Mouse (Mus musculus) midbrain, postnatal 0 days (tissue): ENCODE measurements around the gene Sergef. TPM values are rescaled to one million over a fixed set of nuclear protein-coding genes. Genes with fewer than 3 reads are reported as not detected.
A peak's percentile ranks its signal among the peaks of the same experiment; 100 is the strongest.

Experiments used
- ATAC-seq: fragments of 200-750 bp; cut with Nextera tagmentation; 2 replicates; pipeline ENCODE4 v1.8.0; 2017; ENCODE audit warnings: moderate number of reproducible peaks, mild to moderate bottlenecking, moderate TSS enrichment, moderate library complexity; ENCODE audit not compliant: low FRiP score
- DNase-seq: peaks from one replicate; pipeline ENCODE4 v3.0.0-alpha.2; 2015; ENCODE audit warnings: low spot score
- H3K27ac ChIP-seq: fragments of 300-500 bp; sonication (generic); 2 replicates; pipeline ENCODE4 v1.5.1; 2014; ENCODE audit warnings: low read depth, mild to moderate bottlenecking, low read length, mixed read lengths
- H3K27me3 ChIP-seq: fragments of 300-500 bp; sonication (generic); 2 replicates; pipeline ENCODE4 v1.6.1; 2014; ENCODE audit warnings: low read length, control low read depth, mixed read lengths; ENCODE audit not compliant: insufficient read depth
- H3K36me3 ChIP-seq: fragments of 300-500 bp; sonication (generic); 2 replicates; pipeline ENCODE4 v1.6.1; 2014; ENCODE audit warnings: low read length, control low read depth, mixed read lengths; ENCODE audit not compliant: insufficient read depth
- H3K4me1 ChIP-seq: fragments of 300-500 bp; sonication (generic); 2 replicates; pipeline ENCODE4 v1.6.1; 2014; ENCODE audit warnings: mild to moderate bottlenecking, control low read depth, antibody characterized with exemption, low read length, mixed read lengths; ENCODE audit not compliant: insufficient read depth
- H3K4me2 ChIP-seq: fragments of 300-500 bp; sonication (generic); 2 replicates; pipeline ENCODE4 v1.6.1; 2014; ENCODE audit warnings: low read depth, mild to moderate bottlenecking, low read length, mixed read lengths; ENCODE audit not compliant: poor library complexity, severe bottlenecking
- H3K4me3 ChIP-seq: fragments of 300-500 bp; sonication (generic); 2 replicates; pipeline ENCODE4 v1.5.1; 2014; ENCODE audit warnings: low read depth, mild to moderate bottlenecking, low read length, moderate library complexity
- H3K9ac ChIP-seq: fragments of 300-500 bp; sonication (generic); replicated peaks from 2 replicates; pipeline ENCODE4 v1.6.1; 2014; ENCODE audit warnings: mild to moderate bottlenecking, low read length, moderate library complexity, mixed read lengths; ENCODE audit not compliant: poor library complexity, severe bottlenecking
- H3K9me3 ChIP-seq: fragments of 300-500 bp; sonication (generic); 2 replicates; pipeline ENCODE4 v1.6.1; 2016; ENCODE audit warnings: low read length, control low read depth
- CTCF ChIP-seq: IDR thresholded peaks from 2 replicates; pipeline ENCODE4 v1.5.1; 2016; ENCODE audit warnings: antibody characterized with exemption, mild to moderate bottlenecking
- WGBS: fragments of 180-500 bp; shearing (Covaris S2); extraction: QIAGEN DNeasy Blood & Tissue Kit; methylation state at CpG from one replicate; pipeline ENCODE4 v1.1.7; 2014; 5-methylcytosine and 5-hydroxymethylcytosine counted together
- polyA plus RNA-seq: library from polyadenylated mRNA; unstranded; fragments of >200 nt; fragmentation: Nextera tagmentation; extraction: Ambion mirVana; gene quantifications from 2 replicates; pipeline ENCODE4 v1.2.1, GENCODE M21; 2015
- total RNA-seq: library from RNA; depleted of rRNA; stranded (reverse); fragments of >200 nt; gene quantifications from 2 replicates; pipeline ENCODE4 v1.2.3, GENCODE M21; 2014

Gene Sergef
- total and polyA plus RNA-seq, 2 experiments from 2014 or later: 47.5 to 50.9 TPM

DNA sequence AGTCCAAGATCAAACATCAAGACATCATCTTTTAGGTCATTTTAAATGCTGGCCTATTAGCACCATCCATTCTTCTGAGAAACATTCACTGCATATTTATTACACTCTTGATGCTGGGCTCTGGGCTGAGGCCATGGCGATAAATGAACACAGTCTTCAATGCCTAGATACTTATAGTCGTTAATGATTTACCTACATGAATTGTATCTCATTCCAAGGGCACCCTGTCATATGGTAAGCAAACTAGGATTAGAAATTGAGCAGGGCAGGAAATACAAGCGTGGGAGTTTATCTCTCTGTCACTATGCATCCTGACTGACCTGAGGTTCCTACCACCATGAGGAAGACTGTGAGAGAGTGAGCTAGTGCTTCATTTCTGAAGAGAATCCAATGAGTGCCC is 170.1 kb downstream of the Sergef start:
- H3K27me3 ChIP-seq: no peaks in the 10 kb centered on the region
- TF ChIP-seq CTCF: no peak
- H3K9me3 ChIP-seq: no peaks in the 10 kb centered on the region
- WGBS: 95% methylated on average over 3 of the region's 3 CpGs
- H3K27ac ChIP-seq: no peak overlapping the region
- no peak overlapping the region for H3K9ac ChIP-seq
- no peak overlapping the region for H3K4me3 ChIP-seq
- DNase-seq: no peak
- H3K4me2 ChIP-seq: no peak overlapping the region
- peaks cover 15% of the 10 kb centered on the region for H3K4me1 ChIP-seq
- ATAC-seq: no peak
- H3K36me3 ChIP-seq: no peaks in the 10 kb centered on the region

DNA sequence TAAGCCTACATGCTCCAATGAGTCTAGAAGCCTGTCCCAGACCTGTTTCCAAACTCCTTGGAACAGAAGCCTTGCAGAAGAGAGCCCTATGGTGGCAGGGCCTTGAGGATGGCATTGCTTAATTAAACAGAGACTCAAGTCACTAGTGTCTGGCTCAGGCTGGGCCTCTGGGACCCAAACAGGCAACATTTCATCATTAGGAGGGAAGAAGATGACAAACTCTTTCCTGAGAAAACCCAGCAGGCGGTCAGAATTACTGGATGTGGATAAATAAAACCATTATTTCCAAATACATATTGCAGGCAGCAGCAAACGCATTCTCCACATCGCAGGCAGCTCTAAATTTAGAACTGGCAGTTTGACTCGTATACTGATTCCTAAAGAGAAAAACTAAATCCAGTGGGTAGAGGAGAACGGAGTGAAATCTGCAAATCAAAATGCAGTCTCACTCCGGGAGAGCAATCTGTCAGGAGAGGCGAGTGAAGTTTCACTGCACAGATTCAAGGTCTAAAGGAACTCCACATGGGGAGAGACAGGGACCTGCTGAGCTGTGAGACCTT is 173.1 kb downstream of the Sergef start:
- H3K4me1 ChIP-seq: peaks cover 3% of the 10 kb centered on the region
- WGBS: 39% methylated on average over 7 of the region's 7 CpGs
- no peak overlapping the region for H3K4me2 ChIP-seq
- H3K9me3 ChIP-seq: no peaks in the 10 kb centered on the region
- H3K27me3 ChIP-seq: no peaks in the 10 kb centered on the region
- H3K4me3 ChIP-seq: no peak overlapping the region
- no peak for ATAC-seq
- DNase-seq: no peak
- no peak overlapping the region for H3K9ac ChIP-seq
- no peaks in the 10 kb centered on the region for H3K36me3 ChIP-seq
- no peak for TF ChIP-seq CTCF
- H3K27ac ChIP-seq: peak overlapping the region; percentile 69

DNA sequence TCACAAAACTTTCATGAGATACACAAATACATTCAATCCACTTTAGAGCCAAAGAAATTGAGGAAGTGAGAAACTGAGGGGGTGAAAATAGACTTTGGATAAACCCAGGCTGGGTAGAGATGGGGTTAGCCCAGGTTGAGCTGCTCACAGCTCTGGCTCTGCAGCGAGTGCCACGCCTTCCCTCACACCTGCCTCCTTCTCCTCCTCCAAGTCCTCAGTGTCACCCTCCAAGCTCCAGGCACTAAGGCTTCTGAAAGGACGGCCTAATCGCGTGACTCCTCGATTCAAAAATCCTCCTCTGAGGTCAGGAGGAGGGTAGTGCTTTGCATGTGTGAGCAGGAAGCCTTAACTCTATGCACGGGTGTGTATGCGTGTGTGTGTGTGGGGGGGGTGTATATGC is 176.5 kb downstream of the Sergef start:
- Histone ChIP-seq H3K27me3 (no peaks in the 10 kb centered on the region), H3K9ac (no peak overlapping the region), H3K27ac (no peak overlapping the region), H3K9me3 (no peaks in the 10 kb centered on the region), H3K4me3 (no peak overlapping the region), H3K36me3 (no peaks in the 10 kb centered on the region), H3K4me1 (peaks cover 7% of the 10 kb centered on the region), H3K4me2 (no peak overlapping the region)
- 86% methylated on average over 8 of the region's 8 CpGs for WGBS
- DNase-seq (no peak), ATAC-seq (no peak)
- no peak for TF ChIP-seq CTCF

DNA sequence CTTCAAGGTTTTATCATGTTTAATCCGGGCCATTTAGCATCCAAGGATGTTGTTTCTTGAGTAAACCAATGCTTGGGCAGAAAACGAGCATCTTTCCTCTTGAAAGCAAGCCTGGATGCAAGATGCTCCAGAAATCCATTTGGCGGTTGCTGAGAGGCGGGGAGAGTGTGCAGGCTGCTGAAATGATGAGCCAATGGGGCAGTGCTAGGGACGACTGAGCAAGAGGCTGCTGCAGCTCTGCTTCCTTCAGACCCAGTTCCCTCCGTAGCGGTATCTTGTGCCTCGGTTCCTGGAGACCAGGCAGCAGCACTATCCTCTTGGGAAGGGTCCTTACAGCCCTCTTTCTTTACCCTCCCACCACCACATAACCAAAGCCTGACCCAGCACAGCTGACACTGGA is 177.3 kb downstream of the Sergef start:
- no peak overlapping the region for H3K9ac ChIP-seq
- ATAC-seq (no peak), DNase-seq (no peak)
- no peaks in the 10 kb centered on the region for H3K9me3 ChIP-seq
- 67% methylated on average over 8 of the region's 8 CpGs for WGBS
- no peak overlapping the region for H3K4me2 ChIP-seq
- peaks cover 7% of the 10 kb centered on the region for H3K4me1 ChIP-seq
- TF ChIP-seq CTCF: no peak
- no peaks in the 10 kb centered on the region for H3K27me3 ChIP-seq
- no peak overlapping the region for H3K27ac ChIP-seq
- H3K4me3 ChIP-seq: no peak overlapping the region
- H3K36me3 ChIP-seq: no peaks in the 10 kb centered on the region

DNA sequence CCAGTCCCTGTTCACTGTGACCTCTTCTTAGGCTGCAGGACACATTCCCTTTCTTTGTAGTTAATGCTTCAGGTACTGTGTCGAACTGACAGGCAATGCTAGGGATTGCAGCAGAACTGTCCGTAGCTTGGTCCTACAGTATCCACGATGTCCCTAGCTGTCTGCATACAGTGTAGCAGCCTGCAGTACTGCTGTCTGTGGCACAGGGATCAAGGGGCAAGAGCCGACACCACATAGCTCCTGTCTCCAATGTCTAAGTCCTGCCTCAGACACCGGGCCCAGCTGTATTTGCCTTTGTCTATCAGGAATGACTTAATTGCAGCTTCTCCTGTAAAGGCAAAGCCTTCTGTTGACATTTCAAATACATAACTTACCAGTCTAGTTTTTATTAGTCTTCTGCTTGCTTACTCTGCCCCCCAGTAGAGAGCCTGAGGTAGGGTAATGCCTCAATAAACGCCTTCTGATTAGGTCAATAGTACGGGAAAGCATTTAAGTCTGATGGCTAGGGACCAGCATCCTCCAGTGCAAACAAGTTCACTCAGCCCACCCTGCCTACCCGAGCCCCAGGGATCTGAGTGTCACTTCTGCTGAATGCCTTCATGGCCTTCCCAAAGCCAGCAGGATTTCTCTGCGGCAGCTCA is 179.9 kb downstream of the Sergef start:
- no peak for TF ChIP-seq CTCF
- Histone ChIP-seq H3K27me3 (no peaks in the 10 kb centered on the region), H3K4me2 (no peak overlapping the region), H3K4me1 (peaks cover 3% of the 10 kb centered on the region; the same call in 1 of the 2 replicates), H3K27ac (peak overlapping the region; percentile 70), H3K36me3 (no peaks in the 10 kb centered on the region), H3K9ac (no peak overlapping the region), H3K9me3 (no peaks in the 10 kb centered on the region), H3K4me3 (no peak overlapping the region)
- 69% methylated on average over 9 of the region's 9 CpGs for whole genome bisulfite sequencing
- ATAC-seq (peak; percentile 22; the same call in 1 of the 2 replicates), DNase-seq (no peak)

DNA sequence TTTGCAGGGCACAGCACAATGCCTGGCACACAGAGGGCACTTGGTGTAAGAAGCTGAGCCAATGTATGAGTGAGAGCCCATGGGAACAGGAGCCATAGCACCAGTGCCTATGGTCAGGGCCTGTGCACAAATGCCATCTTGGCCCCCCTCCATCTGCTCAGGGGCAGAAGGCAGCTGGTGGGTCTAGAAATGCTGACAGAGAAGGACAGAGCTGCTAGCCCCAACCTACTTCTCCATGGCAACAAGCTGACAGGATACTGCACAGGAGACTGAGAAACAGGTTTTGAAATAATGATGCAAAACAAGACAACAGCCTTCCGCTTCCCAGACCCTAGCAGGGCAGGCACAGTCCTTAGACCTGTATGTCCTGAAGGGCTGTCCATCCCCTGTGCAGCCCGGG is 180.4 kb downstream of the Sergef start:
- Histone ChIP-seq H3K27ac (peak overlapping the region; percentile 70), H3K36me3 (no peaks in the 10 kb centered on the region), H3K4me2 (no peak overlapping the region), H3K4me3 (no peak overlapping the region), H3K4me1 (peaks cover 8% of the 10 kb centered on the region), H3K9me3 (no peaks in the 10 kb centered on the region), H3K27me3 (no peaks in the 10 kb centered on the region), H3K9ac (no peak overlapping the region)
- TF ChIP-seq CTCF: no peak
- WGBS: 67% methylated on average over 2 of the region's 2 CpGs
- DNase-seq (peak; percentile 74), ATAC-seq (peak; percentile 66)
